Mouse (Mus musculus) spleen, adult 2 months (tissue): ENCODE data around the gene Prickle1.

Experiments used
- CTCF ChIP-seq: fragments of 200-500 bp; IDR thresholded peaks from 2 replicates; pipeline ENCODE4 v1.5.1; 2011; ENCODE audit warnings: mild to moderate bottlenecking, inconsistent platforms; ENCODE audit not compliant: insufficient read depth, insufficient read length, insufficient replicate concordance; ENCODE audit errors: extremely low read depth
- POLR2A ChIP-seq: fragments of 200-500 bp; IDR thresholded peaks from 2 replicates; pipeline ENCODE4 v1.6.1; 2011; ENCODE audit warnings: low read depth, low read length, inconsistent platforms

DNA sequence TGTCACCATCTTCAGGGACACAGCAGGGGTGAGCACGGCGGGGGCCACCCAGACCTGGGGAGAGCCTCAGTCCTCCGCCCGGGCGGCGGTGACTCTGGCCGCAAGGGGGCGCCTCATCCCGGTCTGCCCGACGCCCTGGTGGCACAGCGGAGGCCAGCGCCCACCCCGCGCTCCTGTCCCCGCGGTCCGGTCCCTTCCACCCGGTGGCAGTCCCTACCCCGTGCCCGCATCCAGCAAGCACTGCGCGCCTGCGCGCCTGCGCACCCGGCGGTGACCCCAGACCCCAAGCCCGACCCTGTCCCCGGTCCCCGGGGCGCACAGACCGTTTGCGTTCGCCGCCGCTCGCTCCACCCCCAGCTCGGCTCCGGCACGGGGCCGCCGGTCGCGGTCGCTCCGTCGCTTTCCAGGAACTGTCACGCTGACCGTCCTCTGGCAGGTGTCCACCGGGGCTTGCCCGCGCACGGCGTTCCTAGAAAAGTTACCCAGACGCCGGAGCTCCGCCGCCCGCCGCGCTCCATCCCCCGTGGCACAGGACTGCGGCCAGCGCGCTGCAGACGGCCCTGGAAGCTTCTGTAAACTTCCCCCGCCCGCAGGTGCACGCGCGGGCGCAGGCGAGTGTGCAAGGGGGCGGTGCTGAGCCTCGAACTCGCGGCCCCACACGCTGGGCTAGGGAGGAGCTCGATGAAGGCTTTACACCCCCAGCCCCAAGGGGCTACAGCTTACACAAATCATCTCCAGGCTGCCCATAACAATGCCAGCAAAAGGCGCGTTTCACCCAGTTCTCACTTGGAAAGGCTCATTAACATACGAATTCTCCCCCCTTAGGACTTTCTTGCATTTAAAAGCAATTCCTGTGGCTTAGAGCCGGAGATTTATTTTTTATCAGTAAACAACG is 76.5 kb downstream of the Prickle1 start:
- TF ChIP-seq CTCF (peak; percentile 78), POLR2A (no peak)
